Mouse (Mus musculus) right cerebral cortex, postnatal 4 days (tissue): ENCODE measurements around the gene Aox4.
A peak's percentile ranks its signal among the peaks of the same experiment; 100 is the strongest.

Experiments
- DNase-seq: peaks from one replicate; pipeline ENCODE4 v3.0.0-alpha.2; 2022

Gene Aox4

DNA sequence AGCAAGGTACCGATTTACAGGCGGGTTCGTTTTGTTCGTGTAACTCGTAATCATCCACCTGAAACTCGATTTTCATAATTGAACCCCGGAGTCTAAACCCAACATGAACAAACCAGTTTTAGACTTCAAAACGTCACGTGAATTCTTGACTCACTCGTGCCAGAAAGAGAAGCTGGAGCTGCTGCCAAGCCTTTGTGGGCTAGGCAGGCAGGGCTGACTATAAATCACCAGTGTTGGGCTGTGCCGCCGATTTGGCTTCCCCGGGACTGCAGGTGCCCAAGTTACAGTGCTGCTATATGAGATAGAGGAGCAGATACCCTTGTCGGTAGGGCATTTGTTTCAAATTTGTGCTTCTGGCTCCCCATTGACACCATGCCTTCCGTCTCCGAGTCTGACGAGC, at the start of gene Aox4:
TSS of gene Aox4 (plus strand) at position 195 of the 400 bp plus-strand sequence.
- DNase-seq: peak; percentile 56

DNA sequence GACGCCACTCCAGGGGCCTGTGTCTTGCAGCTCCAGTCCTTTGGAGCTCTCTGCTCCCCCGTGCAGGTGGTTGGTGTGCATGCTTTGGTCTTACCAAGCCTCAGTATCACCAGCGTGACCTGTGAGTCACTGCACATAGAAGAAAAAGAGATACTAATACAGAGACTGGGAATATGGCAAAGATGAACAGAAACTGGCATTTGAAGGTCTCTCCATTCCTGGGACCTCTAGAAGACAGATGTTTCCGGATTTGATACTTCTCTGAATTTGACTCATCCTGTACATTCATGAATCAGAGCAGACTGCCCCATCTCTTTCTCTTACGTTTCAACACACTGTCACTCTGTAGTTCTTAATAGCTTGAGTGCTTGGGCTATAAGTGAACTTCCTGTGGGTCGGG, 40.3 kb upstream of the Aox4 start:
- no peak for DNase-seq

DNA sequence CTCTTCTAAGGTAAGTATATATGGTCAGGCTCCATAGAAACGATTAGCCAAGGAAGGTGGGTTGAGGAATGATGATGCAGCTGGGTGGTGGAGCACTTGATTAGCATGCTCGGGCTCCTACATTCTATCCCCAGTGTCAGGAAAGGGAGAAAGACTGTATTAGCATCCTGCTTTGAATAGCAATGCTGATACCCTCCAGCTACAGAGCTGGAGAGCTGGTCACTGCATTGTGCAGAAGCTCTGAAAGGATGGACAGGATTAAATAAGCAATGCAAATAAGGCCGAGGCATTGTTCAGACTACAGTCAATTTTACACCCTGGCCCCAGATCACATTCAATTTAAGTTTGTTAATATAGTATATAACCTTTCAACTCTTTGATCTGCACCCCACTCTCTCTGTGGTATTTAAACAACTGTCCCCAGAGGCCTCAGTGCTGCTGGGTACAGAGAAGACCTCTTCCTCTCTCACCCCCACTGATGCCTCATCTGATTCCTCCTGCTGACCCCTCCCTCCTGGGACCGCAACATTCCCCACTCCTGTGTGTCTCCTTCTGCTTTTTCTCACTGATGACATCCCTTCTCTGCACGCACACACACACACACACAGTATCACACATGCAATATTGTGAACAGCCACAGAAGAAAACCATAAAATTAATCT, 21.6 kb upstream of the Aox4 start:
- no peak for DNase-seq

DNA sequence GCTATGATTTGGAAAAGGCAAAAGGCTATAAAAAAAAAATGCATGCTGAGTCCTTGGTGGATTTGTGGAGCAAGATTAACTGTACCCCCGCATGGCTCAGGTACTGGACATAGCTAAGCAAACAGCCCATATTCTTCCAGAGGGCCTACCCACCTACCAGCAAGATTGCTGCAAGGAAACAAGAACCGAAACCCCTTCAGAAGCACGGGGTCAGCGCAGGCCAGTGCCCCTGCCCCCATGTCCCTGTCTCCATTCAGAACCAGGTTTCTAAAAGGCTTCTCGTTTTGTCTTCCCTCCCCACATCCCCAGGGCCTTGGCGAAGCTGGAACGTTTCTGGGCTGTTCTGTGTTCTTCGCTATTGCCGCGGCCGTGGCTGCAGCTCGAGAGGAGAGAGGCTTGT, 15.9 kb upstream of the Aox4 start:
- no peak for DNase-seq

DNA sequence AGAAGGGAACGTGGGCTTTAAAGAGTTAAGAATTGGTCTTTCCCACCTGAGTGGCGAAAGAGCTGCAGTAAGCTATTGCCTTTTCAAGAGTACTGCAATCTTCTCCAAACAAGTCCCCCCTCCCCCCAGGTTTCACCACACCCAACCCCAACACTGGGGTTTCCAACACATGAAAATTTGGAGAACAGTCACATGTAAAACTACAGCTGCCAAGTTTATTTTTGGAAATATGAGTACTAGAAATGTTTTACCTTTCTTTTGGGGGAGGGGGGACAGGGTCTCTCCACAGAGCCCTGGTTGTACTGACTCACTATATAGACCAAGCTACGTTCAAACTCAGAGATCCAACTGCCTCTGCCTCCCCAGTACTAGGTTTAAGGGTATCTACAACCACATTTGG, 15.2 kb upstream of the Aox4 start:
- no peak for DNase-seq

DNA sequence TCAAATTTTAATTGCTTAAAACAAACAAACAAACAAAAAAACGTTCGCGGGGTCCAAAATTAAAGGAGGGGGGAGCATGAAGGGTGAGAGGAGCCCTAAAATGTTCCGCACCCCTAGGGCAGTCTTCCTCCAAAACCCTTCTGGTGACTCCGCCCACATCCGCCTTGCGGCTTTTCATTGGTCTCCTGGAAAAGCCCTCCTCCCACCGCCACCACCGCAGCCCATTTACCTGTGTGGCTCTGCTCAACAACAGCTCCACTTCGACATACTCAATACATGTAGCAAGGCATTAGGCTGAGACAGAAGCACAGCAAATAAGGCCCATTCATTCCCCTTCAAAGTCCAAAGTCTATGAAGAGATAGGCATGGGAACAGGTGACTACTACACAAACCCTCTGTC, 14.7 kb upstream of the Aox4 start:
- DNase-seq: no peak

DNA sequence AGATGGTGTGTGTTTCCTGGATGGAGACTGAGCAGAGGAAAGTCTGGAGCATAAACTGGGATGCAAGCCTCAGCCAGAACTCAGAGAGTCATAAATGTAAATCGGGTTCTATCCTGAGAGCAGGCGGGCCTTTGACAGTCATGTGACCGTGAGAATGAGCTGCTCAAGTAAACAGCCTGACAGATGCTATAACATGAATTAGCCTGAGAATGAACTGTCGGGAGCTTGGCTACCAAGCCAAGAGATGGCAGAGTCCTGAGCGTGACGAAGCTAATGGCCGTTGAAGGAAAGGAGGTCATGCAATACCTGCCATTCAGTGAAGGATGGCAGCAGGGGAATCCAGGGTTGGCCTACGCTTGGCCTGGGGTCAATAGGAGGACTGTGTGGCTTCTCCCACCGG, 13.2 kb upstream of the Aox4 start:
- DNase-seq: no peak

DNA sequence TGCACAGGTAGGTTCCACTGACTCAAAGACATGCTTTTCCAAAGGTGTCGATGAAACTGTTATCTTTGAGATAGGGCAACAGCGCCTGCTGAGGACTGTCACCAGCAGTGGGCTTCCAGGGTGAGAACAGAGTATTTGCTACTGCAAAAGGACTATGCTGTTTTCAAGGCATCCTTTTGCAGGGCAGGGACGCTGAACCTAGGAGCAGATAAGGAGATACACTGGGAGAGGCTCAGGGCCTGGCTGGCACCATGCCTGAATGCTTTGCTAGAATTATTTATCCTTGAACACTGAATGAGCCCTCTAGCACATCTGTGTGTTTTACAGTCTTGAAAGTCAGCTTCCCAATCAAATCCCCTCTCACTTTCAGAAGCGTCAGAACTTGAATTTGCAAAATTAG, 11.8 kb upstream of the Aox4 start:
- no peak for DNase-seq

DNA sequence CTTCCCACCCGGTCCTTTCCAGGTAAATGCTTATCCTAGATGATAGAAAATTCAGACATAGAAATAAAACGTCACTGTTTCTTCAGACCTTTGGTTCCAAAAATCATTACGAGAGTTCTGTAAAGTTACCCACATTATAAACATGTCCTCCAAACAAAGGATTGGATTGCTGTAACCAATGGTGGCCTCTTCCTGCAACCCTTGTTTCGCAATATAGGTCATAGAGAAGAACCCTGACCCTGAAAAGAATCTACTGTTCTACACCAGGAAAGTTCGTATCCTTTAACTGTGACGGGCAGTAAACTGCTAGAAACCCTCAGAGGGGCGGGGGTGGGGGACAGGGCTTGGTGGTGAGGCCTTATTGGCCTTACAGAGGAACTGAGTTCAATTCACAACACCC, 2.6 kb downstream of the Aox4 start:
- no peak for DNase-seq

DNA sequence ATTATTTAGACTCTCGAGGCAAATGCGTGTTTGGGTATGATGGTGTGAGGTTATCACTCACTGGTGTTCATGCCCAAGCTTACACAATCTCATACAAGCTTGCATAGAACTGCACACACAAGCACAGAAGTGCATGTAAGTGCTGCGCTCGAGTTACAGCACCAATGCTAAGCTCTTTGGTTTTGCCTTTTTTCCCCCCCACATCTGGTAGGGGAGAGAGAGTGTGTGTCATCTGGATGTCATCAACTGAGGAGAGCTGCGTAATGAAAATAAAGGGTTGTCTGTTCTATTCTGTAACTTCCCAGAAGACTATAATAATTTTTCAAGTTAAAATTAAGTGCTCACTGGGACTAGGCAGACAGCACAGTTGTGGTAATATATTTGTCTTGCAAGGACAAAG, 3.6 kb downstream of the Aox4 start:
- DNase-seq: no peak

DNA sequence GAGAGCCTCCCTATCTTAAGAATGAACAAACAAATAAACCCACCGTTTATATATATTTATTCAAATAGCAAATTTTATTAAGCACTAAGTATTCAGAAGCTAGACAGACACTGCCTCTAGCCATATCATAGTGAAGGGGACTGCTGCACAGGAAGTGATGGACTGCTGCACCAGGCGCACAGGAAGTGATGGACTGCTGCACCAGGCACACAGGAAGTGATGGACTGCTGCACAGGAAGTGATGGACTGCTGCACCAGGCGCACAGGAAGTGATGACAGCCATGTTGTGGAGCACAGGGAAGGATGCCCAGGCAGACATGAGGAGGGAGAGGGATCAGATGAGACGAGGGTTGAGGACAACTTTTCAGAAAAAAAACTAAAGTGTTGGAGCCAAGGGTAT, 5.2 kb downstream of the Aox4 start:
- no peak for DNase-seq

DNA sequence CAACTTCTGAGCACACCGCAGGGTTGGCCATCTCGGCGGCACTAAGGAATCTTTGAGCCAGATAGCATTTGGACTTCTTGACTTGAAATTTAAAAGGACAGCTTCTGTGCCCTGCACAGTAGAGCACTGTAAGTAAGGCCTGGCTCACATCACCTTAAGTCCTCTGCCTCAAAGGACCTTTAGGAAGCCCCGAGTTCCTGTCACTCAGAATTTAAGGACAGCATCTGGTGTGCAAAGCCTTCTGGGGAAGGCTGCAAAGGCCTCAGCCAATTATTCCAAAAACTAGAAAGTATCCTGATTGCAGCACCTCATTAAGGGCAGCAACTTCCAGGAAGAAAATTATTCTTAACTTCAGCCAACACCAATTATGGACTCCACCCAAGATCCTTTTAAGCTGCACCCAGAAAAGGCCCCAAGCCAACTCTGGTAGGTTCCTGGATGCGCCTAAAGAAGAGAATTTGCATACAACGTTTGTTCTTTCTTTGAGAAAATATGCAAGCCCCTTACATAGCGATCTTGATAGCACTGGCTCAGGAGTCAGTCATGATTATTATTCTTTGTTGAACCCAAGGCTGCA, 5.8 kb downstream of the Aox4 start:
- DNase-seq: no peak

DNA sequence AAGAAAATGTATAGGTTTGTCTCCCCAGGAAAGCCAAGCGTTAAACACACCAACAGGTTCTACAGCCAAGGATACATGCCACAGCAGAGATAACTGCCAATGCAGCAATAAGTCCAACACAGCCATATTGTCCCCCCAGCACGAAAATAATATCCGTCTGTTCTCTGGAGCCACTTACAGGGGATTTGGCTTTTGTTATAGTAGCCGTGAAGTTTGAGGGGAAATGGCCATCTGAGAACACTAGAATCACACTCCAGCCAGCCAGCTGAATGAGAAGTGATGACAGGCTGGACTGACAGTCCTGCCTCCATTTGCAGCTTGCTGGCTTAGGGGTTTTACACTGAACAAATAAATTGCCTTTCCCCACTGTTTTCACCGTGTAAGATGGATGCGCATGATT, 10.9 kb downstream of the Aox4 start:
- no peak for DNase-seq

DNA sequence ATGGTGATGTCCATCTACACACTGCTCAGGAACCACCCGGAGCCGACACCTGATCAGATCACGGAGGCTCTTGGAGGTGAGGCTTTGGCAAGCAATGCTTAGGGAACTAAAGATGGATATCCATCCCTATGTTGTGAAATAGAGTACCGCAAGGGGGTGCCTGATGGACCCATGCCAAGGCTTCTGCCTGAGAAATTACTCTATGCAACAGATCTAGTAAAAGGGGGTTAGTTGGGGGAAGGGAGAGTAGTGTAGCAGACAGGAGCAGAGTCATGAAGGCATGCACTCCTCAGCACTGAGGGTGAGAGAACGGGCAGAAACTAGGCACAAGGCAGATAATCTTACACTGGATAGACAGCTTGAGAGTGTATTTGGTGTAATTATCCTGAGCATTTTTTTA, 11.7 kb downstream of the Aox4 start:
- DNase-seq: peak; percentile 58

DNA sequence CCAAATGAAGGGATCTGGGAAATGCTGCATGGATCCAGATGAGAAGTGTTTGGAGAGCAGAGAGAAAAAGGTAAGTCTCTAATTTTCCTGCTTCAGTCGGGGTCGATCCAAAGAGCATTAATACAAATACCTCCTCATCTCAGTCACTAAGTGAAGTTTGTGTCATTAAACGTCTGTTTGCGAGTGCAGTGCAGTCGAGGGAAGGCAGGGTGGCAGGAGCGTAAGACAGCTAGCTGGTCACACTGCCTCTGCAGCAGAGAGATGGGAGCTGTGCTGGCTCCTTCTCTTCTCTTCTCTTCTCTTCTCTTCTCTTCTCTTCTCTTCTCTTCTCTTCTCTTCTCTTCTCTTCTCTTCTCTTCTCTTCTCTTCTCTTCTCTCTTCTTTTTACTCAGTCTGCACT, 17.9 kb downstream of the Aox4 start:
- DNase-seq: no peak

DNA sequence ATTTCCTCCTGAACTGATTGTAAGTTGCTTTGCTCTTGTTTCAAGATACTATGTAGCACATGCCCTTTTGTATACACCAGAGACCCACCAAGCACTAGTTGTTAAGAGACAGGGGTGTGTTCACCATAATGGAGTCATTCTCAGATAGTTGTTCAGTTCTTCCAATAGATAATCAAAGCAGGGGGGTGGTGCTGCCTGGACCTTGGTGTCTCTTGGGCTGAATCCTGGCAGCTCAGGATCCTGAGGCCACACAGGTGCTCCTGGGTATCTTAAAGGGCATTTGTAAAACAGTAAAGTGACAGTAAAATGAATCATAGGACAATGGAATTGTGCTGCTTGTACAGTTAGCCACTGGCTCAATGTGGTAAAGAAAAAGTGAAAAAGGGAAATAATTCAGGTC, 18.7 kb downstream of the Aox4 start:
- DNase-seq: no peak

DNA sequence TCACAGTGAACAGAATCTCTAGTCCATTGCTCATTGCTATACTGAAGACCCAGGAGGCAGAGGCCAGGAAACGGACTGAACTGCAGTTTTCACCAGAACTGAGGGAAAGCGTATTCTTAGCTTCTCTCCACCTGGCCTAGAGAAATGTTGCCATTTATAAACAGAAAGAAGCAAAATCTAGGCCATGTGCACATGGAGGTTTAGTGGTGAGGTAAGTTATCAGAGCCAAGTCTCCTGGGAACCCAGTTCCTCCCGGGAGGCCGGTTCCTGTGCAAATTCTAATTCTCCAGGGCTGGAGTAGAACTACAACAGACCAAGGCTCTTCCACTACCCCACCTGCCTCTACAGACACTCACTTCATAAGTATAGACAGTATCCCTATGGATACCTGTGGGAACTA, 19.6 kb downstream of the Aox4 start:
- DNase-seq: no peak

DNA sequence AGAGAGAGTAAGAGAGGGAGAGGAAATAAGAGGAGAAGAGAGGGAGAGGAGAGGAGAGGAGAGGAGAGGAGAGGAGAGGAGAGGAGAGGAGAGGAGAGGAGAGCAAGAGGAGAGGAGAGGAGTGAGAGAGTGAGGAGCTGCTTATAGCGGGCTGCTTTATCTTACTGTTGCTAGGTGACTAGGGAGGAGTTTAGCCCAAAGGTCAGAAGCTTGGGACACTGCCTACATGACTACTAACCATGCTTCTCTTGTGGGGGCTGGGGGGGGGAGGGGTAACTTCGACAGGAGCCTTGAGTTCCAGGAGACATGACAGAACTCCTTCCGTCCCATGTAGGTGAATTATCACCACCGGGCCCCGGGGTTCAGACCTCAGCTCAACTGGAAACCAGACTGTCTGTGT, 20.3 kb downstream of the Aox4 start:
- no peak for DNase-seq

DNA sequence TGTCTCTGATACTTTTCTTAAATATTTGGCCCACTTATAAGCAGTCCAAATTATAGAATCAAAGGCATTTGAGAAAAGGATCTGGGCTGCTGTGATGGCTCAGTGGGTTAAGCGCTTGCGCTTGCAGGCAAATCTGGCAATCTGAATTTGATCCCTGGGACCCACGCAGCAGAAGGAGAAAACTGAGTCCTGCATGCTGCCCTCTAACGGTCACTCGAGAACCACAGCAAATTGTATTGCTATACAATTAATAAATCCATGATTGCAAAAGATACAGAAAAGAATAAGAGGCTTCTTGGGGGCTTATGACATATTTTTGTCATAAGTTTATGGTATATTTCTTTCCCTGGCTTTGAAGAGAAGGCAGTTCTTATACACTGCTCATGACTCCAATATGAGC, 25.2 kb downstream of the Aox4 start:
- no peak for DNase-seq

DNA sequence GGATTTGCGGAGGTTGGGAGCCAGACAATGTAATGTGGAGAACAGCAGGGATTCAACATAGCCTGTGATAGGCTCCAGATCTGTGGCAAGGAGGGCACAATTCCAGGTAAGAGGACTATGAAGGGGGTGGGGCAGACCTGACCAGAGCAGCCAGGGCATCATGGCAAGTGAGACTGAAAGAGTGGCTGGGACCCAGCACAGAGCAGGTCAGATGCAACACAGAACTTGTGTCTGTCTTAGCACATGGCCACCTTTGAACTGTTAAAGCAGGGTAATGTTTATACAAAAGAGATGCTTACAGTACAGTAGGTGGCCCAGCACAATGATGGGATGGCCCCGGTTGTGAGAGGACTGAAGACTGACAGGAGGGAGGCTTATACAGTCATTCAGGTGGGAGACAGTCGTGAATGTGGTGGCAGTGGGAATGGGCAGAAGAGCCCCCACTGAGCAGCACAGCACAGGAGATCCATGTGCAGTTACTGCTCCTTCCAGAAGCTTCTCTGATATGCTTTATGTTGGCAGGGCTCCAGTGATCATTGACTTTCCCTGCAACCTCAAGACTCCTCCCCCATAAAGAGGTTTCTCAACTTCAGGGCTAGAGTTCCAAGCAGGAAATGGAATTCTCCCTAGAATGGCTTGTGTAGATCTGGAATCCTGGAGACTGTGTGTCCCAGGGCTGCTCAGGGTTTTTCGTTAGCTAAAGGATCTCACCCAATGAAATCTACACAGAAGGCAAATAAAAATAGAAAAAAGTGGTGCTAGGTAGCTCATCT, 27.5 kb downstream of the Aox4 start:
- DNase-seq: no peak

DNA sequence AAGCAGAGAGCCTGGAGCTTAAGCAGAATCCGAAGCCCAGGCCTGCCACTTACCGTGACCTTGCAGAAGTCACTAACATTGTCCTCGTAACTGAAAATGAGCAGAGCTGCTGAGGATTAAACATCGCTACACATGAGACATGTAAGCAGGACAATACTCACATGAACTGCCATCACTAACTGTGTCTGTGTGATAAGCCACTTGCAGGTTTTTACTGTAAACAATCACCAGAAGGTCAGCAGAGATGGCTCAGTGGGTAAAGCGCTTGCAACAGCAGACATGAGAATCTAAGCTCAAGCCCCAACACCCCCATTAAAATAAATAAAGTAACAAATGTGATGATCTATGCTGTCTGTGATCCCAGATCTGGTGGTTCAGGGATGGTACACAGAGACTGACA, 28.2 kb downstream of the Aox4 start:
- no peak for DNase-seq

DNA sequence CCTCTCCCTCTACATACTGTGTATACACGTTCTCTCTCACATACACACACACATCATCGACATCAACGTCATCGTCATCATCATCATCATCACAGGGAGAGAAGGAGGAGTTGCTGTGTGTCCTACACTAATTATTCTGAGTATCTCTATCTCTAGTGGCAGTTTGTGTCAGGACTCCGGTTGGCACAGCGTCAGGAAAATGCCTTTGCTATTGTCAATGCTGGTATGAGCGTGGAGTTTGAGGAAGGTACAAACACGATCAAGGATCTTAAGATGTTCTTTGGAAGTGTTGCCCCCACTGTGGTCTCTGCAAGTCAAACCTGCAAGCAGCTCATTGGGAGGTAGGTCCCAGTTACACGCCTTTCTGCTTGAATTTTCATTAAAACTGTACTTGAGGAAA, 28.8 kb downstream of the Aox4 start:
- DNase-seq: no peak

DNA sequence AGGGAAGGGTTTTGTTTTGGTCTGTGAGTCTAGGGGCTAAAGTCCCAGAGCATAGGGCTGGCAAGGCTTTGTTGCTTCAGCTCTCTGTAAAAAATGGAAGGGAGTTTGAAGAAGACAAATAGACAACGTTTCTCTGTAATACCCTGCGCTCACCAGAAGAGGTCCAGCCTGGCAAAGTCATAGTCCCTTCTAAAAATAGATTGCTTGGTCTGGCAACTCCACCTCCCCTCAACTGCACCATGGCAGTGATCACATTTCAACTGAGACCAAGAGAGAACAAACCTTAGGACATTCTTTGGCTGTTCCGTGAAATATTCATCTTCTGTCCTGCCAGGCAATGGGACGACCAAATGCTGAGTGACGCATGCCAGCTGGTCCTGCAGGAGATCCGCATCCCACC, 30.1 kb downstream of the Aox4 start:
- DNase-seq: no peak

DNA sequence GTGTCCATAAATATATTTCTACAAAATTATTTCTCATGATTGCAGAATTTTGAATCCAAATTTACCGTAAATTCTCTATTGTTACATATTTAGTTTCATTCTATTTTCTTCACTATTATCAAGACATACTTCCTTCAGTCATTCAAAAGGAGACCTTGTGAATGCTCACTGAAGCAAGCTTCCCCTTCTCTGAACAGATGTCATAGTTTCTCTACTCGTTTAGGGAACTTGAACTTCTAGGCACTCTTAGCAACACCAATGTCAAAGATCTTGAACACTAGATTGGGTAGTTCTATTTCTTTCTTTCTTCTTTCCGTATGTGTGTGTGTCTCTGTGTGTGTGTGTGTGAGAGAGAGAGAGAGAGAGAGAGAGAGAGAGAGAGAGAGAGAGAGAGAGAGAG, 34.3 kb downstream of the Aox4 start:
- DNase-seq: no peak

DNA sequence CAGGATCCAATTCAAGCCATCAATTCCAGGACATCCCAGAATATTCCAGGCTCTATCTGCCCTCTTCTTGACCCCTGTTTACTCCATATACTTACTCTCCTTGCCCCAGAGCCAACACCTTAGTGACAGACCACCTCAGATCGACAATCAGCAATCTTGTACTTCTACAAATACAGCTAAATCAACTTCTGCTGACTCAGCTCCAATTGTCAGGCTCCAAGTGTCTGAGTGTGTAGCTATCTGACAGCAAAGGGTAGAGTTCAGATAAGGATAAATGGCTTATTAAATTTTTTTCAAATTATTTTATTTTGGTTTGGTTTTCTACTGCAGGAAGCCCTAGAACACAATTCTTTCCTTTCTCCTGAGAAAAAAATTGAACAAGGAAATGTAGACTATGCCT, 38.3 kb downstream of the Aox4 start:
- no peak for DNase-seq
